12 mouse cellular contexts compared by ENCODE assay signal in the genomic region with DNA sequence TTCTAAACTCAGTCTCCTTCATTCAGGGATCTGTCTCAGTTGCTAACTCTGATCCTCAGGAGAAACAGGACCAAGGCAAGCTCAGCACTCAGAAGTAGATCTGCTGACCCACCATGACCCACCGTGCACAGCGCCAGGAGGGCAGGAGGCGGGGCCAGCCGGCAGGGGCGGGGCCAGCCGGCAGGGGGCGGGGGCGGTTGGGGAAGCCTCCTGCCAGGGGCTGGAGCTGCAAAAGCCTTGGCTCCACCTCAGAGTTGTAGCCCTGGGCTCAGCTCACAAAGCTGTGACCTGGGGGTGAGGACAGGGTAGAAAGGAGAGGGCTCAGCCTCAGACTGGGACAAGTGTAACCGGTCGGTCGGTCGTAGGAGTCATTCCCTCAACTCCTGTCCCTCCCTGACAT. TPM values are rescaled to one million over a fixed set of nuclear protein-coding genes. Genes with fewer than 3 reads are reported as not detected.
DNase-seq lines count a peak whose midpoint lies in the region; ATAC-seq and TF ChIP-seq lines count a peak whose summit lies in the region.
"Had no signal": no experiment of that assay in that cellular context is flagged by ENCODE, and none has a peak within 500 bp of the region (broad histone marks: within the 10 kb centered on the region; RNA-seq: fewer than 3 reads in every experiment).

No protein-coding gene starts in this region.

- no peaks in the 10 kb centered on the region for H3K27me3 ChIP-seq in heart, postnatal 0 days (ENCODE audit: control insufficient read depth, insufficient read depth, low read length)
- H3K27me3 ChIP-seq in stomach, embryonic 14.5 days (ENCODE audit: control insufficient read depth, insufficient read depth, low read length), result no peaks in the 10 kb centered on the region
- H3K27me3 ChIP-seq: neural tube, embryonic 13.5 days had no signal

- WGBS in heart, postnatal 0 days, result 10% methylated on average over 11 of the region's 12 CpGs
- WGBS in stomach, embryonic 14.5 days, result 8% methylated on average over 12 of the region's 12 CpGs

- ATAC-seq in heart, postnatal 0 days (ENCODE audit: insufficient read depth, low read depth), result 0 out of 2 replicates have a peak, but pooled peaks have one; percentile 30
- ATAC-seq in stomach, embryonic 14.5 days (ENCODE audit: insufficient number of reproducible peaks, insufficient read depth, low FRiP score, low read depth), result peak; percentile 34

- no peak overlapping the region for H3K27ac ChIP-seq in heart, postnatal 0 days (ENCODE audit: low read depth)
- no peak overlapping the region for H3K27ac ChIP-seq in stomach, embryonic 14.5 days (ENCODE audit: low read length)
- H3K27ac ChIP-seq: heart, embryonic 13.5 days had no signal

- H3K4me3 ChIP-seq in heart, postnatal 0 days (ENCODE audit: low read depth, low read length), result no peak overlapping the region
- no peak overlapping the region for H3K4me3 ChIP-seq in stomach, embryonic 14.5 days (ENCODE audit: low read depth, low read length)
- H3K4me3 ChIP-seq: heart, embryonic 13.5 days; neural tube, embryonic 13.5 days had no signal

- no peaks in the 10 kb centered on the region for H3K36me3 ChIP-seq in heart, postnatal 0 days (replicated peaks; ENCODE audit: control insufficient read depth, insufficient read depth, low read length)
- H3K36me3 ChIP-seq in stomach, embryonic 14.5 days (ENCODE audit: control insufficient read depth, insufficient read depth, low read length), result no peaks in the 10 kb centered on the region
- H3K36me3 ChIP-seq: heart, embryonic 13.5 days; neural tube, embryonic 13.5 days had no signal

- DNase-seq in heart, postnatal 0 days (ENCODE audit: low spot score), result no peak
- no peak for DNase-seq in heart, adult 18-20 months
- DNase-seq in thymus, postnatal 0 days (ENCODE audit: low spot score), result peak; percentile 35
- DNase-seq in thymus, postnatal 10 days (ENCODE audit: low spot score in 2 of 2), result no peak
- peak; percentile 48 for DNase-seq in liver
- no peak for DNase-seq in left cerebral cortex, adult 8-10 months (ENCODE audit: low spot score in 2 of 2)
- no peak for DNase-seq in left cerebral cortex, adult 11 months (ENCODE audit: low spot score)
- DNase-seq: cerebellum, adult 2 months; lung, adult 18-20 months had no signal

- peaks cover 3% of the 10 kb centered on the region; the same call in 1 of the 2 replicates for H3K4me1 ChIP-seq in heart, postnatal 0 days (ENCODE audit: control insufficient read depth, insufficient read depth)
- H3K4me1 ChIP-seq in stomach, embryonic 14.5 days (ENCODE audit: control insufficient read depth, insufficient read depth, low read length), result peaks cover 22% of the 10 kb centered on the region

- TF ChIP-seq CTCF in heart, postnatal 0 days (IDR thresholded peaks at IDR 0.05; ENCODE audit: low read depth), result no peak

- no peak overlapping the region for H3K4me2 ChIP-seq in heart, postnatal 0 days (ENCODE audit: low read depth, low read length)
- H3K4me2 ChIP-seq in stomach, embryonic 14.5 days (replicated peaks; ENCODE audit: low read depth, low read length), result no peak overlapping the region
- H3K4me2 ChIP-seq: heart, embryonic 13.5 days; neural tube, embryonic 13.5 days had no signal

- TF ChIP-seq EP300 in heart, postnatal 0 days (IDR thresholded peaks at IDR 0.05; ENCODE audit: low read depth), result no peak

- no peaks in the 10 kb centered on the region for H3K9me3 ChIP-seq in heart, postnatal 0 days (replicated peaks; ENCODE audit: control insufficient read depth, low read length)
- H3K9me3 ChIP-seq in stomach, embryonic 14.5 days (ENCODE audit: control insufficient read depth, low read depth, low read length), result no peaks in the 10 kb centered on the region
- H3K9me3 ChIP-seq: neural tube, embryonic 13.5 days had no signal

- H3K9ac ChIP-seq in heart, postnatal 0 days (replicated peaks; ENCODE audit: low read depth, low read length), result no peak overlapping the region
- H3K9ac ChIP-seq in stomach, embryonic 14.5 days (replicated peaks; ENCODE audit: low read depth, low read length), result no peak overlapping the region
- H3K9ac ChIP-seq: heart, embryonic 13.5 days; neural tube, embryonic 13.5 days had no signal

RNA-seq across cellular contexts. Expression of a gene that starts 38.9 kb away (rescaled TPM):
- total RNA-seq in heart, postnatal 0 days (2014; rRNA removed; ENCODE audit: low replicate concordance), result 6.2 and 12.2 TPM in 2 replicates
- 3.7 and 4.0 TPM in 2 replicates for polyA plus RNA-seq in heart, postnatal 0 days (2015; fragmentation: Nextera tagmentation; extraction: Ambion mirVana)
- total RNA-seq in heart, adult 18-20 months (2021), result 1 to 10 TPM; 5.1 to 6.8 TPM
- 41.9 and 49.8 TPM in 2 replicates for polyA plus RNA-seq in thymus, postnatal 0 days (2015; fragmentation: Nextera tagmentation; extraction: Ambion mirVana)
- 9.1 and 10.4 TPM in 2 replicates for polyA plus RNA-seq in stomach, embryonic 14.5 days (2014; fragmentation: Nextera tagmentation; extraction: Ambion mirVana)
- total RNA-seq in left cerebral cortex, adult 8-10 months (2022), result 10 to 100 TPM; 91.7 to 98.3 (median 95.8) TPM

Comparison
In these comparisons a context has a peak if more than half of its experiments do, and no peak if none do; other contexts are left out.
1. DNase-seq: peak in thymus, postnatal 0 days (single experiment) and liver (single experiment); none in heart, postnatal 0 days (single experiment), heart, adult 18-20 months (0 of 2), thymus, postnatal 10 days (0 of 2), left cerebral cortex, adult 8-10 months (0 of 2) and left cerebral cortex, adult 11 months (single experiment).